Mouse (Mus musculus) liver, postnatal 0 days (tissue): Measurements from ENCODE around the gene Gm36864.
A peak's percentile ranks its signal among the peaks of the same experiment; 100 is the strongest.

ENCODE experiments used
- CTCF ChIP-seq: sonication (generic); IDR thresholded peaks from 2 replicates; pipeline ENCODE4 v1.5.1; 2016; ENCODE audit warnings: antibody characterized with exemption, low read depth
- EP300 ChIP-seq: IDR thresholded peaks from 2 replicates; pipeline ENCODE4 v1.6.1; 2016; ENCODE audit warnings: antibody characterized with exemption, low read depth, mild to moderate bottlenecking

DNA sequence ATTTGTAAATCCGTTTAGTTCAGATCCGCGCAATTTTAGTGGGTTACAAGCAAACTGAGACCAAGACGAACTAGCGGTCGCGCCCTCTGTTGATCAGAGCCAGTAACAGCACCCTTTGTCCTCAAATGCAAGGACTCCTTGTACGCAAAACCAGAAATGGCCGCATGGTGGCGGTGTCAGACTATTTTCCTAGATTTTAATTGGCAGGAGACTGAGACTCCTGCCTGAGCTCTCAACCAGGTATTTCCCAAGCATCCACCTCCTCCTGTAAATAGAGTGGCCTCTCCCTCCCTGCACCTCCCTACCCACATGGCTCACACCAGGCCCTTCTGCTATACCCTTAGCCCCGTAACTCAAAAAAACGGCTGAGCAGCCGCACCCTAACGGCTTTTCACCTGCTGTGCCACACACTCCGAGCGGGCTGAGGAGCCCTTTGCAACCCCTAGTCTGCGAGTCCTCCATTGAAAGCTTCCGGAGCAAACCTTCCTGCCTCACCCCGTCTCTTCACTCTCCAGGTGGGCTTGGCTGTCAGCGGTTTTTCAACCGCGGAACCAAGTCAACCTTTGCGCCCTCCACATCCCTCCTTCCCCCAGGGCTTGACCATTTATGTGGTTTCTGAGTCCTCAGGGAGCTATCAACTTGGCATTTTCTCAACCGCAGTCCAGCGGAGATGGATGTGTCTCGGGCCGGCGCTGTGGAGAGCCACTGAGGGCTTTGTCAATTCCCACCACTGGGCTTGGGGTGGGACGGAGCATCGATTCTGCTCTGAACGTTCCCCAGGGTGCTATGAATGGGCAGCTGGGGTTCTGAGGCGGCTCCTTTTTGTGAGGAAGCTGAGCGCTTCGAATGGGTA, 27.0 kb downstream of the Gm36864 start:
- TF ChIP-seq CTCF, result peak; percentile 98
- TF ChIP-seq EP300, result no peak
